Mouse (Mus musculus) lung, embryonic 15.5 days (tissue): ENCODE measurements around the gene Tktl1. TPM values are rescaled to one million over a fixed set of nuclear protein-coding genes. Genes with fewer than 3 reads are reported as not detected.
A peak's percentile ranks its signal among the peaks of the same experiment; 100 is the strongest.

ENCODE experiments used
- ATAC-seq: fragments of 200-750 bp; cut with Nextera tagmentation; 2 replicates; pipeline ENCODE4 v1.8.0; 2017; ENCODE audit warnings: moderate number of reproducible peaks, borderline replicate concordance; ENCODE audit not compliant: low FRiP score, low TSS enrichment; ENCODE audit errors: extremely low read depth
- H3K27ac ChIP-seq: fragments of 300-500 bp; sonication (generic); 2 replicates; pipeline ENCODE4 v1.5.1; 2015; ENCODE audit warnings: moderate library complexity, mild to moderate bottlenecking, inconsistent platforms
- H3K27me3 ChIP-seq: fragments of 300-500 bp; sonication (generic); 2 replicates; pipeline ENCODE4 v1.6.1; 2015; ENCODE audit warnings: inconsistent platforms
- H3K36me3 ChIP-seq: fragments of 300-500 bp; sonication (generic); 2 replicates; pipeline ENCODE4 v1.6.1; 2015; ENCODE audit warnings: inconsistent platforms
- H3K4me1 ChIP-seq: fragments of 300-500 bp; sonication (generic); 2 replicates; pipeline ENCODE4 v1.6.1; 2015; ENCODE audit warnings: inconsistent platforms
- H3K4me2 ChIP-seq: fragments of 300-500 bp; sonication (generic); 2 replicates; pipeline ENCODE4 v1.6.1; 2015; ENCODE audit warnings: inconsistent platforms, mild to moderate bottlenecking, moderate library complexity
- H3K4me3 ChIP-seq: fragments of 300-500 bp; sonication (generic); 2 replicates; pipeline ENCODE4 v1.5.1; 2015; ENCODE audit warnings: mild to moderate bottlenecking, inconsistent platforms
- H3K9ac ChIP-seq: fragments of 300-500 bp; sonication (generic); 2 replicates; pipeline ENCODE4 v1.6.1; 2015; ENCODE audit warnings: inconsistent platforms
- H3K9me3 ChIP-seq: fragments of 300-500 bp; sonication (generic); 2 replicates; pipeline ENCODE4 v1.6.1; 2016; ENCODE audit warnings: inconsistent platforms
- WGBS: fragments of 180-500 bp; shearing (Covaris S2); methylation state at CpG from one replicate; pipeline ENCODE4 v1.1.7; 2015; 5-methylcytosine and 5-hydroxymethylcytosine counted together
- polyA plus RNA-seq: library from polyadenylated mRNA; unstranded; fragments of >200 nt; fragmentation: Nextera tagmentation; extraction: Ambion mirVana; gene quantifications from 2 replicates; pipeline ENCODE4 v1.2.1, GENCODE M21; 2015

Gene Tktl1
- polyA plus RNA-seq, 1 experiment from 2014 or later: not detected

GRCm38 (mm10) chrX:74244614-74245083, 67.6 kb downstream of the Tktl1 start:
- Histone ChIP-seq H3K9ac (peak overlapping the region; percentile 69), H3K4me2 (peak overlapping the region; percentile 62), H3K4me1 (peaks cover 7% of the 10 kb centered on the region; the same call in 1 of the 2 replicates), H3K36me3 (peaks cover 34% of the 10 kb centered on the region), H3K4me3 (peak overlapping the region; percentile 58), H3K9me3 (no peaks in the 10 kb centered on the region), H3K27me3 (no peaks in the 10 kb centered on the region), H3K27ac (peak overlapping the region; percentile 94)
- ATAC-seq: peak; percentile 63
- 25% methylated on average over 3 of the region's 3 CpGs for WGBS

- H3K9me3 ChIP-seq: no peaks in the 10 kb centered on the region
- peak overlapping the region; percentile 58 for H3K4me3 ChIP-seq
- peaks cover 29% of the 10 kb centered on the region for H3K36me3 ChIP-seq
- peaks cover 10% of the 10 kb centered on the region; the same call in 1 of the 2 replicates for H3K4me1 ChIP-seq
- no peak for ATAC-seq
- H3K27me3 ChIP-seq: no peaks in the 10 kb centered on the region
- WGBS: 7% methylated on average over 1 of the region's 1 CpGs
- peak overlapping the region; percentile 62 for H3K4me2 ChIP-seq
- peak overlapping the region; percentile 94 for H3K27ac ChIP-seq
- H3K9ac ChIP-seq: peak overlapping the region; percentile 69
These were observed 68.0 kb downstream of the Tktl1 start for GRCm38 (mm10) chrX:74245107-74245506.

GRCm38 (mm10) chrX:74245687-74246086, 68.6 kb downstream of the Tktl1 start:
- H3K4me1 ChIP-seq: peaks cover 10% of the 10 kb centered on the region; the same call in 1 of the 2 replicates
- peak overlapping the region; percentile 94 for H3K27ac ChIP-seq
- H3K9me3 ChIP-seq: no peaks in the 10 kb centered on the region
- WGBS: 14% methylated on average over 21 of the region's 21 CpGs
- H3K4me2 ChIP-seq: peak overlapping the region; percentile 62
- H3K4me3 ChIP-seq: peak overlapping the region; percentile 58
- ATAC-seq: peak; percentile 40; the same call in 1 of the 2 replicates
- H3K36me3 ChIP-seq: peaks cover 24% of the 10 kb centered on the region
- H3K27me3 ChIP-seq: no peaks in the 10 kb centered on the region
- H3K9ac ChIP-seq: peak overlapping the region; percentile 69

- peaks cover 18% of the 10 kb centered on the region for H3K36me3 ChIP-seq
- H3K9me3 ChIP-seq: no peaks in the 10 kb centered on the region
- H3K27me3 ChIP-seq: no peaks in the 10 kb centered on the region
- peak overlapping the region; percentile 58 for H3K4me3 ChIP-seq
- H3K9ac ChIP-seq: peak overlapping the region; percentile 69
- peak overlapping the region; percentile 94 for H3K27ac ChIP-seq
- H3K4me2 ChIP-seq: peak overlapping the region; percentile 62
- H3K4me1 ChIP-seq: peaks cover 10% of the 10 kb centered on the region; the same call in 1 of the 2 replicates
- WGBS: 17% methylated on average over 38 of the region's 38 CpGs
- peak; percentile 83 for ATAC-seq
These were observed 69.2 kb downstream of the Tktl1 start for GRCm38 (mm10) chrX:74246213-74246681.

- H3K36me3 ChIP-seq: peaks cover 13% of the 10 kb centered on the region
- peak; percentile 47 for ATAC-seq
- no peaks in the 10 kb centered on the region for H3K9me3 ChIP-seq
- H3K4me3 ChIP-seq: peak overlapping the region; percentile 58
- H3K4me2 ChIP-seq: peak overlapping the region; percentile 62
- peak overlapping the region; percentile 31 for H3K9ac ChIP-seq
- 12% methylated on average over 14 of the region's 15 CpGs for WGBS
- H3K27me3 ChIP-seq: no peaks in the 10 kb centered on the region
- peaks cover 10% of the 10 kb centered on the region; the same call in 1 of the 2 replicates for H3K4me1 ChIP-seq
- H3K27ac ChIP-seq: peak overlapping the region; percentile 94
These were observed 69.6 kb downstream of the Tktl1 start for GRCm38 (mm10) chrX:74246693-74247092.

- Histone ChIP-seq H3K27ac (peak overlapping the region; percentile 87), H3K4me1 (peaks cover 7% of the 10 kb centered on the region; the same call in 1 of the 2 replicates), H3K4me3 (peak overlapping the region; percentile 42), H3K9ac (peak overlapping the region; percentile 48), H3K9me3 (no peaks in the 10 kb centered on the region), H3K4me2 (peak overlapping the region; percentile 62), H3K27me3 (no peaks in the 10 kb centered on the region), H3K36me3 (no peaks in the 10 kb centered on the region; the same call in 1 of the 2 replicates)
- ATAC-seq: 0 out of 2 replicates have a peak, but pooled peaks have one; percentile 21
- WGBS: 13% methylated on average over 3 of the region's 3 CpGs
These were observed 71.6 kb downstream of the Tktl1 start for GRCm38 (mm10) chrX:74248651-74249050.

- H3K4me2 ChIP-seq: peak within 1 kb of the TSS; percentile 59
These were observed 72.6 kb downstream of the Tktl1 start, which contains the start of gene Flna for GRCm38 (mm10) chrX:74249615-74250014. Flna (minus strand) TSS chrX:74249820.

GRCm38 (mm10) chrX:74254153-74254887, 77.3 kb downstream of the Tktl1 start, which contains the start of gene Emd:
Emd (plus strand) TSS chrX:74254687.
- WGBS: 34% methylated on average over 39 of the region's 39 CpGs
- H3K4me1 ChIP-seq: peaks cover 7% of the 10 kb centered on the region; the same call in 1 of the 2 replicates

More at GRCm38 (mm10) chrX:74249615-74250014, 72.6 kb downstream of the Tktl1 start, which contains the start of gene Flna:
- H3K4me3 ChIP-seq: peak within 1 kb of the TSS; percentile 42
- 14% methylated on average over 31 of the region's 38 CpGs for WGBS
- no peak for ATAC-seq
- H3K9ac ChIP-seq: peak within 1 kb of the TSS; percentile 48
- H3K36me3 ChIP-seq: no peaks in the 10 kb centered on the region
- no peaks in the 10 kb centered on the region for H3K9me3 ChIP-seq
- peak within 1 kb of the TSS; percentile 87 for H3K27ac ChIP-seq
- H3K27me3 ChIP-seq: no peaks in the 10 kb centered on the region
- H3K4me1 ChIP-seq: 0 out of 2 replicates have a peak, but pooled peaks cover 3% of the 10 kb centered on the region

GRCm38 (mm10) chrX:74254888-74255565, 78.0 kb downstream of the Tktl1 start:
- Histone ChIP-seq H3K27ac (peak overlapping the region; percentile 92), H3K9ac (peak overlapping the region; percentile 77), H3K27me3 (no peaks in the 10 kb centered on the region), H3K4me2 (peak overlapping the region; percentile 62), H3K36me3 (0 out of 2 replicates have a peak, but pooled peaks cover 5% of the 10 kb centered on the region), H3K9me3 (no peaks in the 10 kb centered on the region), H3K4me1 (peaks cover 5% of the 10 kb centered on the region; the same call in 1 of the 2 replicates), H3K4me3 (peak overlapping the region; percentile 61)
- 21% methylated on average over 31 of the region's 31 CpGs for WGBS
- ATAC-seq: no peak

More at GRCm38 (mm10) chrX:74254153-74254887, 77.3 kb downstream of the Tktl1 start, which contains the start of gene Emd:
- Histone ChIP-seq H3K36me3 (0 out of 2 replicates have a peak, but pooled peaks cover 5% of the 10 kb centered on the region), H3K4me2 (peak within 1 kb of the TSS; percentile 62), H3K27me3 (no peaks in the 10 kb centered on the region), H3K9me3 (no peaks in the 10 kb centered on the region), H3K9ac (peak within 1 kb of the TSS; percentile 77), H3K27ac (peak within 1 kb of the TSS; percentile 92), H3K4me3 (peak within 1 kb of the TSS; percentile 61)
- ATAC-seq: peak; percentile 98

- H3K4me2 ChIP-seq: no peak overlapping the region
- H3K4me1 ChIP-seq: peaks cover 4% of the 10 kb centered on the region; the same call in 1 of the 2 replicates
- H3K27ac ChIP-seq: no peak overlapping the region
- H3K4me3 ChIP-seq: no peak overlapping the region
- 0 out of 2 replicates have a peak, but pooled peaks cover 5% of the 10 kb centered on the region for H3K36me3 ChIP-seq
- no peak for ATAC-seq
- H3K9ac ChIP-seq: no peak overlapping the region
- 87% methylated on average over 3 of the region's 3 CpGs for WGBS
- H3K9me3 ChIP-seq: no peaks in the 10 kb centered on the region
- H3K27me3 ChIP-seq: no peaks in the 10 kb centered on the region
These were observed 80.7 kb downstream of the Tktl1 start for GRCm38 (mm10) chrX:74257746-74258145.
